Mouse (Mus musculus): ENCODE measurements around the gene Cenpj.
A peak's percentile ranks its signal among the peaks of the same experiment; 100 is the strongest.

Cenpj gene

GRCm38 (mm10) chr14:56544946-56545345 lies 30.3 kb downstream of the Cenpj start:
- peak; percentile 37 to 61 for DNase-seq

GRCm38 (mm10) chr14:56530788-56531187 lies 44.4 kb downstream of the Cenpj start:
- DNase-seq = no peak

DNA sequence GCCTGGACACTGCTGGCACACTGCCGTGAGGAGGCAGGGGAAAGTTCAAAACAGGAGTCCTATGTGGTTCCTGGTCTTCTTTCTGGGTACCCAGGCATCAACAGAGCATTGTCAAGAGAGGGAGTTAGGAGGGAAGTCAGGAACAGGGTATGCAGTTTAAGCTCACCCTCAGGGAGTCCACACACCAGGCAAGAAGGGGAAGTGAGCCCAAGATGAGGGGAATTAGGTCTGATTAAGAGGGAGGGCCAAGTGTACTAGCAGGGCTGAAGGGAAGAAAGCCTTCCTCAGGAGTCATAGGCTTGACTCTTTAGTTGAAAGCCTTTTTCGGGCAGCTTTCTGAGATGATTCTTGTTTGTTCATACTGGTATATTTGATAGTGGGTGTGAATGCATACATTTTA lies 60.5 kb downstream of the Cenpj start:
- no peak for DNase-seq

DNA sequence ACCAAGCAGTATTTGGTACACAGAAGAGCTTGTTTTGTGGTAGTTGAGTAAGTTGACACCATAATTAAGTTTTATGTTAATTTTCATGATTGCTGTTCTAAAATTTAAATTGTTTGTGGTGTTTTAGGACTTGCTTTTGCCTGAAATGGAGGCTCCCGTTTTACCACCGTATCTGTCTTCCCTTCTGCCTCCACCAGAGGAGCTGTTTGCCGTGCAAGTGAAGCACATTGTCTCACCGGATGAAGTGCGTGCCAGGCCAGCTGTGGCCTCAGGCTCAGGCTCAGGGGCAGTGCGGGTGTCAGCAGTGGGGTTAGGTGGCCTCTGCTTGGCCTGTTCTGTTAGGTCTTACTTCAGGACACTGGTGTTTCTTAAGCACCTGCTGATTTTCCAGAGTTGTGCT lies 63.1 kb downstream of the Cenpj start:
- DNase-seq = peak in 1 of 2 experiments; percentile 42

GRCm38 (mm10) chr14:56506743-56507142 lies 68.5 kb downstream of the Cenpj start:
- DNase-seq = no peak

GRCm38 (mm10) chr14:56502407-56502806 lies 72.8 kb downstream of the Cenpj start:
- no peak for DNase-seq

- peak; percentile 24 to 56 for DNase-seq
These were observed 85.4 kb downstream of the Cenpj start for GRCm38 (mm10) chr14:56489806-56490205.

Measured in kidney, postnatal 36 days (tissue).